Mouse (Mus musculus): Measurements from ENCODE around the gene Foxi2. TPM values are rescaled to one million over a fixed set of nuclear protein-coding genes. Genes with fewer than 3 reads are reported as not detected.
A peak's percentile ranks its signal among the peaks of the same experiment; 100 is the strongest.

Foxi2 gene
- not detected in 2 replicates for total RNA-seq (2017)

DNA sequence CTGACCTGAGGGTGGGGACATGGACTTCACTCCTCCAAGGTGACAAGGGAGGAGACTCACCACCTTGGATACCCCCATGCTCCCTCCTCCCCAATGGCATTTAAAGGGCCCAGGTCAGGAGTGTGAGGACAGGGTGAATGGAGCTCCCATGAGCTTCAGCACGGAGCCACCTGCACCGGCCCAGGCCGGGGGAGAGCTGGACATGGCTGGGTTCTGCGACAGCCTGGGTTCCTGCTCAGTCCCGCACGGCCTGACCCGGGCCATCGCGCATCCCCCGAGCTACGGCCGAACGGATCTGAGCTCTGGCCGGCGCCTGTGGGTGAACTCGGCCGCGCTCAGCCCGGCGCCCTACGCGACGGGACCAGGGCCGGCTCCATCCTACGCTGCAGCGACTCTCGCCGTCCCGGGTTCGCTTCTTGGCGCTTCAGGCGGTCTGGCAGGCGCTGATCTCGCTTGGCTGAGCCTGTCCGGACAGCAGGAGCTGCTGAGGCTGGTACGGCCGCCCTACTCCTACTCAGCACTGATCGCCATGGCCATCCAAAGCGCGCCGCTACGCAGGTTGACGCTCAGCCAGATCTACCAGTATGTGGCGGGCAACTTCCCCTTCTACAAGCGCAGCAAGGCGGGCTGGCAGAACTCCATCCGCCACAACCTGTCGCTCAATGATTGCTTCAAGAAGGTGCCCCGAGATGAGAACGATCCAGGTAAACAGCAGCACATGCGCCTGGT is at the start of gene Foxi2:
Gene Foxi2 (plus strand): TSS at position 72 of the 729 bp plus-strand sequence.
- ATAC-seq (replicated peaks; ENCODE audit: low read depth, poor library complexity, severe bottlenecking): peak; percentile 83

DNA sequence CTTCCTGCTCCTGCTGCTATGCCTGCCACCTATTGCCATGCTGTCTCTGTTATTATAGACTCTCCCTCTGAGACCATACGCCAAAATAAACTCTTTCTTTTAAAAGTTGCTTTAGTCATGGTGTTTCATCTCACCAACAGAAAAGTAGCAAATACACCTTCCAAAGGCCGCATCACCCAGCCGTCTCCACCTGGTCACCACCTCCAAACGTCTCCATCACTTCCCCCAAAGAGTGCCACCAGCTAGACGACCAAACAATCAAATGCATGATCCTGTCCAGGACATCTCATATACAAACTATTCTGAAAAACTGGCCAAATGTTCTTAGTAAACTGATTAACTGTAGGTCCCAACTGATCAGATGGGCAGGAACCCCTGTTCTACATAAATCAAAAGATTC is 45.5 kb upstream of the Foxi2 start:
- no peak for ATAC-seq (replicated peaks; ENCODE audit: low read depth, poor library complexity, severe bottlenecking)

DNA sequence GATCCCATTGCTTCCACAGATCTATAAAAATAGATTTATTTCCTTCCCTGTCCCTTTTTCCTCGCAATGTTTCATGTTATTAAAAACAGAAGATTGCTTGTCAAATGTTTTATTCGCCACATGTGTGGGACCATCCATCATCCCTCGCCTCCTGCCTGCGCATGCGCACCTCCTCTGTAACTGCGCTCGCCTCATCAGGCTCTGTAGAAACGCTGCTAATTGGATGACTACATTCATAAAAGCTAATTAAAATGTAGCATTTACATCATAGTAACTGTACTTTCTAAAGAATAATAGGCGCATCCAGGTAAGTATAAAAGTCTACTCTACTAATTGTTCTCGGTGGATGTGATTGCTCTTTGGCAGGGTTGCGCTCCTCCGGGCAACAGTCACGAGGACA is 34.1 kb upstream of the Foxi2 start:
- ATAC-seq (replicated peaks; ENCODE audit: low read depth, poor library complexity, severe bottlenecking): no peak

DNA sequence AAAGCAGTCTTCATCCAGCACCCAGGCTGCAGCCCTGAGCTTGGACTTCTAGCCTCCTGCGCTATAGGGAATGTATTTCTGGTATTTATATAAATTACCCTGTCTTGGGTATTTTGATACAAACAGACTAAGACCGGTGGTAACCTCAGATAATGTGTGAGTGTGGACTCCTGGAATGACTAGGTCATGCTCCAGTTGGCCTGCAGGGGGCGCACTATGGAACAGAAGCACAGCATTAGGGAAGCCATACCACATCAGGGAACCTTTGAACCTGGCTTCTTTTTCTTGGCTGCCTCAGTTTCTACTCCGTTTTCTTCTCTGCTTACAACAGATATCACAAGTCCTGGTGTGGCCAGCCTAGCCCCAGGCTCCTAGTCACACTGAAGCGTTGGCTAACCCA is 33.2 kb upstream of the Foxi2 start:
- peak; percentile 81 for ATAC-seq (replicated peaks; ENCODE audit: low read depth, poor library complexity, severe bottlenecking)

DNA sequence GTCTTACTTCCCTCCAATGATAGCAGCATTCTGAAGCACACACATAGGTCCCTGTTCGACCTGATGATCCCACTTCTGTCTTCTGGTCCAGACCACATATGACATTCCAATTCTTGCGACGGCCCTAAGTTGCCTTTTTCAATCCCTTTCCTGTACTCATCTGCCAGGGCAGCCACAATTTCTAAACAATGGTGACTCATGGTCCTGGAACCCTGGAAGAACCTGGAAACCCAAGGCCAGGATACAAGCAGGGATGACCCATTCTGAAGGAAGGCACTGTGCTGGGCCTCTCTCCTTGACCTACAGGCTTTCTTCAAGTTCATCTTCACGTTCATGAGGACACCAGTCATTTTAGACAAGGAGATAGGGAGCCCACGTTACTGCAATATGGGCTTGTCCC is 31.8 kb upstream of the Foxi2 start:
- no peak for ATAC-seq (replicated peaks; ENCODE audit: low read depth, poor library complexity, severe bottlenecking)

DNA sequence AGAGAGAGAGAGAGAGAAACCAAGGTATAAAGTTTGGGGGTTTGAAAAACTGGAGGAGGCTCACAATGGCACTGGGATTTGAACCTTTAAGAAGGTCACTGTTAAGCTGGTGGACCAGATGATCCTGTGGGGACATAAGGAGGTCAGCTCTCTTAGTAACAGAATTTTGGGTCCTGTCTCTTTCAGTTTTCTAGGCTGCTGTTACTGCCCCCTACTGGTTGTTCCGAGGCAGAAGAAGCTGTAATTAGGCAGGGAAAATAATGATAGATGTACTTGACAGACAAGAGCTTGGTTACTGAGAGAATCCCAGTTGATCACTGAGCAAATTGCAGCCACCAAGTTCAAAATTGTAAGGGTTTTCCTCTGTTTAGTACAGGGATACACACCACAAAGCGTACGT is 21.1 kb upstream of the Foxi2 start:
- ATAC-seq (replicated peaks; ENCODE audit: low read depth, poor library complexity, severe bottlenecking): peak; percentile 54

DNA sequence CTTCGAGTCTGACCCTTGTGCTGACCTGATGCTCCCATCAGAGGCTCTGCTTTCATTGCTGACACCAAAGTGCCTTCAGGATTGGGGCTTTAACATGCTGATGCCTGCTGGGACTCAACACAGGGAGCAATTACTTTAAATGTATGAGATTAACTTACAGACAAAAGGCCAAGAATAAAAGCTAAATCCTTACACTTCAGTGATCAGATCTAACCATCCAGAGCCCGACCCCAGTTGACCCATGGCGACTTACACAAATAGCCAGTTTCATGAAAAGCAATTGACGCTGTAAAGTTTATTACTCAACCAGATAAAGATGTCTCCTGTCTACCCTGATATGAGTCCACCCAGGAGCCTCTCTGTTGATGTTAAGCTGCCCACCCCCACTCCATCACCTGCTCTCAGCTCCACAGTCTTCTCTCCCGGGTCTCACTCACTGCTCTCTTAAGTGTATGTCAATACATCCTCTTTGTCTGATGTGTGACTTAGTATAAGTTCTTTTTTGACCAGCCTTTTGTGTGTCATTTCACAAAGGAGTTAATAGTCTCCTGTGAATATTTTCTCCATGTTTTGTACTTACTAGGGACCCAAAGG is 17.1 kb upstream of the Foxi2 start:
- no peak for ATAC-seq (replicated peaks; ENCODE audit: low read depth, poor library complexity, severe bottlenecking)

DNA sequence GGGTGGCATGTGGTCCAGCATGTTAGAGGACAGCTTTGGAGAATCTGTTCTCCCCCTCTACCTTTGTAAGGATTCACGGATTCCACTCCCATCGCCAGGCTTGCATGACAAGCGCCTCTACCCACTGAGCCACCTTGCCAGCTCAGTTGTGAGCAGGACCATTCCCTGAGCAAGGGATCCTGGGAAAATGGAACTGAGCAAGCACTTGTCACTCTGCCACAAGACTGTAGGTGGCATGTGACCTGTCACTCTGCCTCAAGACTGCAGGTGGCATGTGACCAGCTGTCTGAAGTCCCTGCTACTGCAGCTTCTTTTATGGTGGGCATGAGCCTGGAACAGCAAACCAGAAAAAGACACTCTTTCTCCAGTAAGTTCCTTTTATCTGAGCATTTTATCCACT is 15.7 kb upstream of the Foxi2 start:
- no peak for ATAC-seq (replicated peaks; ENCODE audit: low read depth, poor library complexity, severe bottlenecking)

DNA sequence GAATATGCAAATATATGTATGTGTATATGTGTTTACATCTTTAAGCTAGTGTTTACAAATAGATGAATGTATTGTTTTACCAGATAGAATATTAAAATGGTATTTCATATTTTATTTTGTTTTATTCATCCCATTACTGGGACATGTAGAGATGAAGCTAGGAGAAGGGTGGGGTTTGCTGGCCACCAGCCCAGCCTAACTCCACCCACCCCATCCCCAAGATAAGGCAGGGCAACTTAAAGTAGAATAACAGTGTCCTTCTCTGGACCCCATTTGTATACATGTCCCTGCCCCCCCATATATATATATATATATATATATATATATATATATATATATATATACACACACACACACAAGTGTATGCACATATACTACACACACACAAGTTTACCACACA is 14.9 kb upstream of the Foxi2 start:
- ATAC-seq (replicated peaks; ENCODE audit: low read depth, poor library complexity, severe bottlenecking): no peak

DNA sequence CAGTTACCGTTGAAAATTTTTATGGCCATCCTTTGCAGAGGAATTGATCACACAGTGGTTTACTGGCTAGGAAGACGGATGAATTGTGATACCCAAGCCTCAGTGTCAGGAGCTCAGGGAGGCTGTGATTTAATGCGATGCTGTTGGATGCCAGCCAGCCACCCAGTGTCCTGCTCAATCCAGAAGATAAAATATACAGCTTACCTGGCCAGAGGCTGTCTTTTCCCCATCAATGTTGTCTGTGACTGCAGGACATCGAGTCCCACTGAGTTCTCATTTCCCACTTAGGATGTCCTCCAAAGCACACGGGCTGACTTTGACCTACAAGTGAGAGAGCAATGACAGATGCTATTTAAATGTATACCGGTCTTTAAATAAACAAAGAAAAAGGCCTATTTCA is 13.0 kb upstream of the Foxi2 start:
- no peak for ATAC-seq (replicated peaks; ENCODE audit: low read depth, poor library complexity, severe bottlenecking)

DNA sequence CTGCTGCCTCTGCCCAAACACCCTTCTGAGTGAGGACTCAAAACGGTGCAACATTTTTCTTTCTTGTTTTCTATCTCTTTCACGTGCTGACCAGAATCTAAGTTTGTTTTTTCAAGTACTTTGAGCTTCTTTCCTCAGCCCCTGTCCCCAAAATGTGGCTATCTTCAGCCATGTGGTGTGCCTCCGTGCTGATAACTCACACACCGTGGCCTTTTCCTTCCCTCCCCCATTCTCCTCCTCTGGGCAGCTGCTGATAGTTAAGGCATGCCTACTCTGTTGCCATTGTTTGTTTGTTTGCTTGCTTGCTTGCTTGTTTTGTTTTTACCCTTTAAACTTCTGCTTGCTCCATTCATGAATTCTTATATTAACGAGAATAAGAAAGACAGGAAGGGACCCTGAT is 12.2 kb upstream of the Foxi2 start:
- no peak; the same call in 1 of the 2 replicates for ATAC-seq (replicated peaks; ENCODE audit: low read depth, poor library complexity, severe bottlenecking)

DNA sequence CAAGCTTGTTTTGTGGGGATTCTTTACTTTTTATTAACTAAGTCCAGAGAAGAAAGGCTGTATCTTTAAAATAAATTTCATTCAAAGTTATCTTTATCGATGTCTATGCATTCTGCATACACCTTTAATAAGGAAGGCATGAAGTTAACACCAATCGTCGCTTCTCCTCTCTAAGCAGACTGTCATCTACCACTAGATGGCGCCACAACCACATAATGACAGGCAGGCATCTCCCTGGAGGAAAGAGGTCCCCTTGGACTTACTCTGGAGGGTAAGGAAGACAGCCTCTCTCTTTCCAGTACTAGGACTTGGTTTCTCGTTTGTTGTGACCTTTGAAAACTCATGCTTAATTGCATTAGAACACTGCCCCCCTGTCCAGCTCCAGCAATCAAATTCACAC is 6.7 kb upstream of the Foxi2 start:
- peak; percentile 80 for ATAC-seq (replicated peaks; ENCODE audit: low read depth, poor library complexity, severe bottlenecking)

DNA sequence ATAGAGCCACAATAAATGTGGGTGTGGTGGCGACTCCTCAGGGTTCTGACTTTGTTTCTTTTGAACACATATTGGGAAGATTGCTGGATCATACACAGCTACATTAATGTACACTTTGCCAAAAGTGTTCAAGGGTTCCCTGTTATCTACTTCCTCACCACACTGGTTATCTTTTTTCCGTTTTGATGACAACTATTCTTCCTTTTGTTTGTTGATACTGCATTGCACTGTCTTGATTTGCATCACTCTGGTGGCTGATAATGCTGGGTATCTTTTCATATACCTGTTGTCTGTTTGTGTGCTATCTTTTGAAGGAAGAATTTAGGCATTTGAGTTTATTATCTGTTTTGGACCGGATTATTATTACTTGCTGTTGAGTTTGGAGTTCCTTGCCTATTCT is 3.3 kb upstream of the Foxi2 start:
- ATAC-seq (replicated peaks; ENCODE audit: low read depth, poor library complexity, severe bottlenecking): no peak

DNA sequence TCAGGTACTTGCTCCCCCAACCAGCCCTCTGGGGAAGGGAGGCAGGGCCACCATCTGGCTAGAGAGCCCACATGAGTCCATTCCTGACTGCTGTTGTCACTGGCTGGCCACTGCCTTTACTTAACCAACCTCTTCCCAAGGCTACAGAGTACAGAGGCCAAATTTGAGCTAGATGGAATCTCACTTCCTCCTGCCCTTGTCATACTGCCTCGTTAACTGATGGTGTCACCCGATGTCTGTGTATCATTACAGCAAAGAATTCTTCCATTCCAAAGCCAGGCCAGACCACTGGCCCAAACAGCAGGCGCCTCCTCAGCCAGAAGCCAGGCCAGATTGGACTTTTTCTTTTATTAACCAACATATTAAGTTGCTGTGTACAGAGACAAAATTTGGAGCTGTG is 1.6 kb upstream of the Foxi2 start:
- no peak for ATAC-seq (replicated peaks; ENCODE audit: low read depth, poor library complexity, severe bottlenecking)

DNA sequence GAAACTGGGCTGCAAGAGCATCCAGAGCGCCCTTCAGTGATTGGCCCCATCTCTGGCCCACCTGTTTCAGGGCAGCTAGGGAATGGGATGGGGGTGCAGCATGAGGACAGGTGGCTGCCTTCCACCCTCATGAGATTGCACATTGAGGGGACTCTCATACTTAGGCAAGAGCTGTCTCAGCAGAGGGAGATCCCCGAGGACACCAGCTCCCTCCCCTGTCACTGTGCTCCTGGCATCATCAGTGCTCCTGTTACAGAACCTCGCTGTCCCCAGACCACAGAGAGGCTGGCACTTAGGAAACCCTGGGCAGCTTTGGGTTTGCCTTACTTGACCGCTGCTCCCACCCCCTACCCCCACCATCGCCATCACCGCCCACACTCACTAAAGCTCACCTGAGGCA is 2.2 kb downstream of the Foxi2 start:
- no peak for ATAC-seq (replicated peaks; ENCODE audit: low read depth, poor library complexity, severe bottlenecking)

DNA sequence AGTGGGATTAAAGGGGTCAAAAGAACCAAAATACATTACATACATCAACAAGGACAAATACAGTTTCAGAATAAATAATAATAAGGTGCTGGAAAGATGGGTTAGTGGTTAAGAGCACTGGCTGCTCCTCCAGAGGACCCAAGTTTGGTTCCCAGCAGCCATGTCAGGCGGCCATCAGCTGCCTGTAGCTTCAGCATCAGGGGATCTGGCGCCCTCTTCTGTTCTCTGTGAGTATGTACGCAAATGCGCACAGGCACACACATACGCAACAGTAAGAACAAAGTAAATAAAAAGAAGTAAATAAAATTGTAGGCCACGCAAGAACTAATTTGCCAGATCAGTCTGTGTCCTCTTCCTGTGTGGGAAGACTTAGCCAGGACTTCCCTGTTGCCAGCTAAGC is 18.7 kb downstream of the Foxi2 start:
- no peak for ATAC-seq (replicated peaks; ENCODE audit: low read depth, poor library complexity, severe bottlenecking)

DNA sequence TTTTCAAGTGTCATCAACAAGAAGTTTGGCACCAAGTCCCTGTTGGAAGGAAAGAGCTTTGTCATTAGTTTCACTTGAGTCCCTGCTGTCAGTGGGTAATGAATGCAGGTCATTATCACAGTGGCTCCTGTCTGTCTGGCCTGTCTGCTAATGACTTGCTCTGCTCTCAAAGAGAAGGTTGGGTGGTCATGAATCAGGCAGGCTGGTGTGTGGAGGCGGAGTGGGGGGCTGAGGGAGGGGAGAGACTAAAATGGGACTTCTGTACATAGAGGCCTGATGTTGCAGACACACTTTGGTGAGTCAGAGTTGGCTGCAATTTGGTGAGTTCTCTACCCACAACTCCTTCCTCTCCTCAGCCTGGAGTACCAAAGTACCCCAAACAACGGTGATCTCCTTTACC is 20.8 kb downstream of the Foxi2 start:
- ATAC-seq (replicated peaks; ENCODE audit: low read depth, poor library complexity, severe bottlenecking): no peak

DNA sequence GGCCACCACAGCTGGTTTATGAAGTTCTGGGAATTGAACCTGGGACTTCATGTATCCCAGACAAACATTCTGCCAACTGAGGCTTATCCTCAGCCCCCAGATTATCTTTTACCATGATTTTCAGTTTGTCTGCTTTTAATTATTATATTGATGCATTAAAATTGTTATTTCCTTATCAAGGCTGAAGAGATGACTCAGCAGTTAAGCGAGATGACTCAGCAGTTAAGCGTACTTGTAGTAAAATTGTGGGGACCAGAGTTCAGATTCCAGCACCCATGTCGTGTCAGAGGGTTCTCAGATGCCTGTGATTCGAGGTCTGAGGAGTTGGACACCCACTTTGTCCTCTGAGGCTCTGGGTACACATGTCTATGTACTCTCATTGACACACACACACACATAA is 33.8 kb downstream of the Foxi2 start:
- ATAC-seq (replicated peaks; ENCODE audit: low read depth, poor library complexity, severe bottlenecking): no peak

DNA sequence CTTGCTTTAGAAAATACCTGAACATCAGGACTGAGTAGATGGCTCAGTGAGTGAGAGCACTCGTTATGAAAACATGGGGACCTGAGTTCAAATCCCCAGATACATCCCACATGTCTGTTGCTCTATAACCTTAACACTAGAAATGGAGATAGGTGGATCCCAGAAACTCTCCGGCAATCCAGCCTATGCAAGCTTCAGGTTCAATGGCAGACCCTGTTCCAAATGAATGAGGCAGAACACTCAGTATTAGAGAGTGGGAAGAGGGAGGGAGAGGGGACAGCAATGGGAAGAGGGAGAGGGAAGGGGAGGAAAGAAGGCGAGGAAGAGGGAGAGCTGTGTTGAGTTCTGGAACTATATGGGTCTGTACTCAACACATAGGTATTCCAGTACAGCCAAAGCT is 41.2 kb downstream of the Foxi2 start:
- no peak for ATAC-seq (replicated peaks; ENCODE audit: low read depth, poor library complexity, severe bottlenecking)

DNA sequence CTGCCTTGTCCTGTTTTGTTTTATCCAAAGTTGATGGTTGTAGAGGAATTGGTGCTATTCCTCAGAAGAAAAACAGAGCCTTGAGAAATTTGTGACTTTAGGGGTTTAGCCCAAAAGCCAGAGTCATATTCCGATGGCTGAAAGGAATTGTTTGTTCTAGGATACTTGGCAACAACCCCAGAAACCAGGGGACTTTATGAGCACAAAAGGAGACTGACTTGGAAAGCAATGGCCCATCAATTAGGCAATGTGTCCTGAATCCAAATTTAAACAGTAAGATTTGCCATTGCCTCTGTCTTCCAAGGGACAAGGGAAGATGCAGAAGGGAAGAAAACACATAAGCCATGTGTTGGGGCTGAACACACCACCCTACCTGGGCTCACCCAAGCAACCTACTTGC is 42.3 kb downstream of the Foxi2 start:
- ATAC-seq (replicated peaks; ENCODE audit: low read depth, poor library complexity, severe bottlenecking): no peak

DNA sequence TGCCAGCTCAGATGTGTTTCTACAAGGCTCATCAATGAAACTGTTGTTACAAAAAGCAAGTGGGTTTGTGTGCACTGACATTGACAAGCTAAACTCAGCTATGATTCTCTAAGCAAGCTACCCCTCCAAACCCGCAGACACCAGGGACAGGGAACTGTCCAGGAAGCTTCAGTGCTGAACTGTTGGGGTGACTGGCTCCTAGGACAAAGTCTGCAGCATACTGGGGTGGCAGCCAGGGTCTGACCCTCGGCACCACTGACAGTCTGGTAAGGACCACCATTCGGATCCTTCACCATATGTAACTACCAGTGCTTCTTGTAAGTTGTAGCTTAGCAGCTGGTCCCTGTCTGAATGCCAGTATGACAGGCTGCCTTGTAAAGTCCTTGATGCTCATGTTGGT is 43.6 kb downstream of the Foxi2 start:
- no peak for ATAC-seq (replicated peaks; ENCODE audit: low read depth, poor library complexity, severe bottlenecking)
